Mouse (Mus musculus): Measurements from ENCODE around the gene Pacs1.

DNA sequence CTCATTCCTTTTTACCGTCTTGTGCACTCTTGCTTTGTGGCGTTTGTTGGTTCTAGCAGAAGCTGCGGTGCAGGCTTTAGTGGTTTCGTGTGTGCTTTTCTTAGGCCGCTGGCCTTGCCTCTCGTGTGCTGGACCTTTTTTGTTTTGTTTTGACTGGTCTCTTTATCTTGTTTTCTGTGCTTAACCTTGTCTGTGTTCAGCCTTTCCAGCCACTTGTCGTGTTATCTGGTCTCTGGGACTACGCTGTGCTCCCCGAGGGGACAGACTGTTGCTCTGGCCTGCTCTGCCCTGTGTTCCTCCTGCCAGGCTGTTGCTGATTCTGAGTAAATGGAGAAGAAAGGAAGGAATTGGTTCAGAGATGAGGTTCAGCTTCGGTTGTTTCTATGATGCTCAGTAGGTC is 150.4 kb downstream of the Pacs1 start:
- no peak for TF ChIP-seq CTCF (IDR thresholded peaks at IDR 0.05; ENCODE audit: extremely low read depth, insufficient read depth, low read length)
- no peak for TF ChIP-seq POLR2A (IDR thresholded peaks at IDR 0.05; ENCODE audit: extremely low read depth, insufficient read depth, low read length)

Measured in cortical plate, adult 2 months (tissue).